Mouse (Mus musculus) heart, adult 11 months (tissue): ENCODE data around the gene Hpd.

Experiments used
- DNase-seq: peaks from one replicate; pipeline ENCODE4 v3.0.0; 2022

Gene Hpd

DNA sequence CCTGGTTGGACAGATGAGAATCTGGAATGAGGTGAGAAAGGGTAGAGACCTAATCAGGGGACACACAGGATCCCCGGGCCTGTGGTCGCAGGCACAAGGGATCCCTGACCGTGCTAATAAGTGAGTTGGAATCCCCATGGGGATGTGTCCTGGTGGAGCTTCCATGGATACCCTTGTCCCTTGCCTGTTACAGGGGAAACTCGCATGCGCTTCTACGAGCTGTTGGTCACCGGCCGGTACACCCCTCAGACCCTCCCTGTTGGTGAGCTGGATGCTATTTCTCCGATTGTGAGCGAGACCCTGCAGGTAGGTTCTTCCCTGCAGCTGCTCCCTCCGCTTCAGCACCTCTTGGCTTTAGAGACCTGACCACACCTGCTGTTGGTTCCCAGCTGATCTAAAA is 36.2 kb downstream of the Hpd start:
- peak; percentile 90 for DNase-seq

- peak; percentile 92 for DNase-seq
These were observed 37.6 kb downstream of the Hpd start for GRCm38 (mm10) chr5:123144746-123145590.

GRCm38 (mm10) chr5:123143971-123144745 is 38.4 kb downstream of the Hpd start:
- peak; percentile 94 for DNase-seq

DNA sequence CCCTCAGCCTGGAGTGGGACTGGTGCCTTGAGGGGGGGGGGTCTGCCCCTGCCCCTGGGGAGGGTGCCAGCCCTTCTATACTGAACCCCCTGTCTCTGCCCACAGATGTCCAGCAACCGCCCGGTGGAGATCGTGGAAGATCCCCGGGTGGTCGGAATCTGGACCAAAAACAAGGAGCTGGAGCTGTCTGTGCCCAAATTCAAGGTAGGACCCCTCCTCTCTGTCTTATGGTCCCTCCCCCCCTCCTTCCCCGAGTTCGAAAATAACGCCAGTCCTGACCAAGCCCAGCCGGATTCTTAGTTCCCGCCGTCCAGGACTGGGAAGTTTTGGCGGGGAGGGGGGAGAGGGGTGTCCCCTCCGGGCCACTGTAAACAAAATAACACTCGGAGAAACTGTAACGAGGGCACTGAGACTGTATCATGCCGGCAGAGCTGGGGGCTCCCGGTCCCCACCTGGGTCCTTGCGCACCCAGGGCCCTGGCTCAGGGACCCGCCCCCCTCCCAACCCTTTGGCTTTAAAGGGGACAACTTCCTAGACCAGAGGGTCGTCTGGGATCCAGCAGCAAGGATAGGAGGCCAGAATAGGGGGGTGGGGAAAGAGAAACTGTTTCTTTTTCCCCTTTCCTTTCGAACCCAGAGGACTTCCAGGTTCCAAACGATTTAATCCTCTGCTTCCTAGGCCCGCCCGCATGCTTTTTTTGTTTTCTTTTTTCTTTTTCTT is 39.1 kb downstream of the Hpd start:
- peak; percentile 96 for DNase-seq

GRCm38 (mm10) chr5:123142161-123143157 is 40.1 kb downstream of the Hpd start, which contains the start of gene Setd1b:
Setd1b (plus strand) TSS chr5:123142193.
- peak; percentile 97 for DNase-seq

GRCm38 (mm10) chr5:123141555-123142160 is 40.9 kb downstream of the Hpd start:
- peak; percentile 98 for DNase-seq

GRCm38 (mm10) chr5:123140694-123141554 is 41.6 kb downstream of the Hpd start:
- DNase-seq = peak; percentile 100

DNA sequence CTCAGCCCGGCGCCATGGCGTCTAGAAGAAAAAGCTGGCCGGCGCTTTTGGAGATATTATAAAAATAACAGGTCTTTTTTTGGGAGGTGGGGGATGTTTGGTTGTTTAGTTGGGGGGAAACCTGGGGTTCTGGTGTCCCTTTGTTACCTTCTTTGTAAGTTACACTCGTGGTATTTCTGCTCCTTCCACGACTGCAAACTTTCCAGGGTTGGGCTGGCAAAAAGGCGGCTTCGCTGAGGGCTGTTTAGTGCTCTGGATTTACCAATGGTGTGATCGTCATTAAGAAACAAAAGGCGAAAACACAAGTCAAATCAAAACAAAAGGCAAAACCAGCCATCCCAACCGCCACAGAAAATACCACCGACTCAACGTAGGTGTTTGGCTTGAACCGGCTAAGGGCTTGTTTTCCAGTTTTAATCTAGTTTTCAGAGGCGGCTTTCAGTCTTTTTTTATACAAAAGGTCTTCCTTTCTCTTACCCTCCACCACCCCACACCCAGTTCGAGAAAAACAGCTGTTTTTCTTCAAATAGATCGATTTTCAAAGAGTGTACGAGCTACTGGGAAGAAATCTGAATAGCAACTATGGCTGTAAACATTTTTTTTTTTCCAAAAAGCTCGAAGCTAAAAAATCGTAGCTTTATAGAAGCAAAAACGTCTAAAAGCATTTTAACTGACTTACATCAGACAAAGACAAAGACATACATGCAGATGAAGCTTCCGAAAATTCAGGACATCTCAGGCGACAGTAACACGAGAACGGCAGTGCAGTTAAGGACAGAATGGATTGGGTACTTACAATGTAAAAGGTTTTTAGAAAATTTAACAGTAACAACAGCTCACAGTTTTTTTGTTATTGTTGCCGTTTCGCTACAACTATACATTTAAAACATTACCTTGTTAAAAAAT is 42.6 kb downstream of the Hpd start:
- DNase-seq = peak; percentile 90

DNA sequence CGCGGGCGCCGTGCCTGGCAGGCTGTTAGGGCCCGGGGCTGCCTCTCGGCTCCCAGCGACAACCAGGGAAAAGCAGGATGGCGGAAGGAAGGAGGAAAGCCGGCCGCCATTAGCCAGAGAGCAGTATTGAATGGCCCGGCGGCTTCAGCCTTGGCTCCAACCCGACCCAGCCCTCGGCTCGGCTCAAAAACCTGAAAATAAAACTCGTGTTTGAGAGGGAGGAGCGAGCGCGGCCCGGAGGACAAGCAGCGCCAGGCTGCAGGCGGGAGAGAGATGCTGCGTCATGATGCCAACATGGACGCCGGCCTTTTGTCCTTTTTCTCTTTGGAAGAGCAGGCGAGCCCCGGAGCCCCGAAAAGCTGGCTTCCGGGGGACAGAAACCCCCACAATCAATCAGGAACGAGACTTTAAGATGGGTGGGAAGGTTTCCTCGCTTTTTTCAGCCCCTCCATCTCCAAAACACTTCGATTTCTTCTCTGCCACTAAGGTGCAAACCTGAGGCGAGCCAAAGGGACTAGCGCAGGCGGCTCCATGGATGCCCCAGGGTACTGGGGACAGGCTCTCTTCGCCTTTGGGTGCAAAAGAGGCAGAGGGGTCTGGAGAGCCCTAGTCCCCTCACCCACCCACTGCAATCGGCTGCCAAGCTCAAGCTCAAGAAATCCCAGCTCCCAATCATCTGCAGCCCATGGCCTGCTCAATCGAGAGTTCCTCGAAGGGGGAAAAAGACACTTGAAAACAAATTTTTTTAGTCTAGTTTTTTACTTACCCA is 43.4 kb downstream of the Hpd start:
- DNase-seq = peak; percentile 99

- peak; percentile 99 for DNase-seq
These were observed 44.2 kb downstream of the Hpd start for GRCm38 (mm10) chr5:123138230-123138911.

- DNase-seq = no peak
These were observed 44.7 kb downstream of the Hpd start for GRCm38 (mm10) chr5:123137910-123138229.

- peak; percentile 99 for DNase-seq
These were observed 45.2 kb downstream of the Hpd start for GRCm38 (mm10) chr5:123137044-123137909.

DNA sequence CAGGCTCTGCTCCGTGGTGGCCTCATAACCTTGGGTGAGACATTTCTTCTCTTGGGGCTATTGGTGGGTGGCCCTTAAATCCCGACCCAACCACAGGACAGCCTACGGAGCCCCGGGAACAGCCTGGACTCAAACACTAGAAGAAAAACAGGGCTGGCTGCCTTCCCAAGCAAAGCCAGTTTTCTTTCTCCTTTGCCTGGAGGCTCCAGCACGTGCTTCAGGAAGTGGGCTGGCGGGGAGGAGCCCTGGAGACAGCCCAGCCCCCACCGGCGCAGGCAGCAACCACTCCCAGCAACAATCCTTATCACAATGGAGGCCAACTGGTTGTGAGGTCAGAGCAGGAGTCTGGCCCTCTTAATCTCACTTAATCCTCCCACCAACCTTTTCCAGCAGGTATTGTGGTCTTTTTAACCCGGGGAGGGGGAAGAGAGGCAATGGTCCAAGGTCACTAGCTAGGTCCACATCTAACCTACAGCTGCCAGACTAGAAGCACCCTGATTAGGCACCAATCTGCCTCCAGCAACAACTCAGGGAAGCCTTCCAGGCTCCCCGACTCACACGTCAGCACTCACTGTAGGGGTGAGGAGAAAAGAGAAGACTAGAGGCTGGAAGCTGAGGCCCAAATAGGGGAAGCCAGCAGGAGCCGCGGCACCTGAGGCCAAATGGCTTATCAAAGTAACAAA is 46.0 kb downstream of the Hpd start:
- DNase-seq = peak; percentile 100

- DNase-seq = peak; percentile 100
These were observed 46.8 kb downstream of the Hpd start for GRCm38 (mm10) chr5:123135471-123136360.

DNA sequence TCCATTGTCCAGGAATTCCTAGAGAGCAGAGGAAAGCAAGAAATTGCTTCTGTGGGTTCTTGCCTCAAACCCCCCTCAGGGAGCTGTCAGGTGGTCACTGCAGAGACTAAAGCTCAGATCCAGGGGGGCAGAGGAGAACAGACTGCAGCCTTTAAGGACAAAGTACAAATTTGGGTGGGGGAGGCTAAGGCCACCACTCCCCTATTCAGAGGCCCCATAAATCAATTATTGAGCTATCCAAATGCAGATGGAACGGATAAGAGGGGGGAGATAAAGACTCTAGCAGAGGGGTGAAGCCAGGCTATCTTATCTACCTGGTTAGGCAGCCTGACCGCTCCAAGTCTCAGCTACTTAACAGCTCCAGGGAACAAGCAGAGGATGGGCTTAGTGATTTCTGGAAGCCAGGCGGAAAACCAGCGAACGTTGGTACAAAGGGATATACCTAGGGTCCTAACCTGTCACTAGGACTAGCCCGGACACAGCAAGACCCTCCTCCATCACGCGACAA is 47.6 kb downstream of the Hpd start:
- DNase-seq = no peak
